Mouse (Mus musculus): ENCODE data around the gene Tas2r114. TPM values are rescaled to one million over a fixed set of nuclear protein-coding genes. Genes with fewer than 3 reads are reported as not detected.

Gene Tas2r114
- polyA plus RNA-seq (2014; fragmentation: Illumina TruSeq; extraction: RNeasy Lipid Tissue Mini Kit (QIAGEN cat#74804); ENCODE audit: low read depth, low replicate concordance): not detected

GRCm38 (mm10) chr6:131689963-131690362, at the start of gene Tas2r114:
Gene Tas2r114 (minus strand): TSS chr6:131690063.

GRCm38 (mm10) chr6:131687395-131687794, 2.5 kb downstream of the Tas2r114 start, which contains the start of gene Tas2r105:
Gene Tas2r105 (minus strand): TSS chr6:131687495.

GRCm38 (mm10) chr6:131685644-131686043, 4.2 kb downstream of the Tas2r114 start, which contains the start of gene Tas2r104:
Gene Tas2r104 (minus strand): TSS chr6:131685744.

GRCm38 (mm10) chr6:131678786-131679185, 11.1 kb downstream of the Tas2r114 start, which contains the start of gene Tas2r106:
Gene Tas2r106 (minus strand): TSS chr6:131678886.

GRCm38 (mm10) chr6:131660049-131660448, 29.8 kb downstream of the Tas2r114 start, which contains the start of gene Tas2r107:
Gene Tas2r107 (minus strand): TSS chr6:131660149.

Other genes with a start within 250 kb of the Tas2r114 start
- gene 5430401F13Rik, start 203.7 kb downstream of the Tas2r114 start, polyA plus RNA-seq (2014; fragmentation: Illumina TruSeq; extraction: RNeasy Lipid Tissue Mini Kit (QIAGEN cat#74804); ENCODE audit: low read depth, low replicate concordance): not detected
- gene Gm6619, start 203.7 kb downstream of the Tas2r114 start, polyA plus RNA-seq (2014; fragmentation: Illumina TruSeq; extraction: RNeasy Lipid Tissue Mini Kit (QIAGEN cat#74804); ENCODE audit: low read depth, low replicate concordance): not detected
- not detected for gene Tas2r130, start 59.2 kb downstream of the Tas2r114 start, polyA plus RNA-seq (2014; fragmentation: Illumina TruSeq; extraction: RNeasy Lipid Tissue Mini Kit (QIAGEN cat#74804); ENCODE audit: low read depth, low replicate concordance)
- not detected for gene Tas2r107, start 29.9 kb downstream of the Tas2r114 start, polyA plus RNA-seq (2014; fragmentation: Illumina TruSeq; extraction: RNeasy Lipid Tissue Mini Kit (QIAGEN cat#74804); ENCODE audit: low read depth, low replicate concordance)
- not detected for gene Tas2r106, start 11.2 kb downstream of the Tas2r114 start, polyA plus RNA-seq (2014; fragmentation: Illumina TruSeq; extraction: RNeasy Lipid Tissue Mini Kit (QIAGEN cat#74804); ENCODE audit: low read depth, low replicate concordance)
- not detected for gene Tas2r104, start 4.3 kb downstream of the Tas2r114 start, polyA plus RNA-seq (2014; fragmentation: Illumina TruSeq; extraction: RNeasy Lipid Tissue Mini Kit (QIAGEN cat#74804); ENCODE audit: low read depth, low replicate concordance)
- not detected for gene Tas2r105, start 2.6 kb downstream of the Tas2r114 start, polyA plus RNA-seq (2014; fragmentation: Illumina TruSeq; extraction: RNeasy Lipid Tissue Mini Kit (QIAGEN cat#74804); ENCODE audit: low read depth, low replicate concordance)

Data from liver, adult 10 weeks (tissue).